Mouse (Mus musculus) midbrain, embryonic 16.5 days (tissue): ENCODE data around the gene Agpat3. TPM values are rescaled to one million over a fixed set of nuclear protein-coding genes. Genes with fewer than 3 reads are reported as not detected.

Experiments
- ATAC-seq: fragments of 200-750 bp; cut with Nextera tagmentation; 2 replicates; pipeline ENCODE4 v1.8.0; 2017; ENCODE audit warnings: moderate TSS enrichment
- H3K27ac ChIP-seq: fragments of 300-500 bp; sonication (generic); 2 replicates; pipeline ENCODE4 v1.5.1; 2014; ENCODE audit warnings: mild to moderate bottlenecking, low read length, mixed read lengths
- H3K27me3 ChIP-seq: fragments of 300-500 bp; sonication (generic); 2 replicates; pipeline ENCODE4 v1.6.1; 2014; ENCODE audit warnings: low read depth, low read length, mixed read lengths; ENCODE audit not compliant: control insufficient read depth, insufficient read depth
- H3K36me3 ChIP-seq: fragments of 300-500 bp; sonication (generic); 2 replicates; pipeline ENCODE4 v1.6.1; 2014; ENCODE audit warnings: mild to moderate bottlenecking, low read length, moderate library complexity, mixed read lengths; ENCODE audit not compliant: control insufficient read depth, insufficient read depth
- H3K4me1 ChIP-seq: fragments of 300-500 bp; sonication (generic); 2 replicates; pipeline ENCODE4 v1.6.1; 2014; ENCODE audit warnings: mild to moderate bottlenecking, low read length, mixed read lengths; ENCODE audit not compliant: control insufficient read depth, insufficient read depth
- H3K4me2 ChIP-seq: fragments of 300-500 bp; sonication (generic); 2 replicates; pipeline ENCODE4 v1.6.1; 2014; ENCODE audit warnings: mild to moderate bottlenecking, low read length, mixed read lengths
- H3K4me3 ChIP-seq: fragments of 300-500 bp; sonication (generic); 2 replicates; pipeline ENCODE4 v1.5.1; 2014; ENCODE audit warnings: low read depth, mild to moderate bottlenecking, low read length, moderate library complexity, mixed read lengths
- H3K9ac ChIP-seq: fragments of 300-500 bp; sonication (generic); 2 replicates; pipeline ENCODE4 v1.6.1; 2014; ENCODE audit warnings: low read depth, low read length, mixed read lengths
- H3K9me3 ChIP-seq: fragments of 300-500 bp; sonication (generic); replicated peaks from 2 replicates; pipeline ENCODE4 v1.6.1; 2014; ENCODE audit warnings: mild to moderate bottlenecking, low read length, mixed read lengths; ENCODE audit not compliant: control insufficient read depth, poor library complexity, severe bottlenecking
- WGBS: fragments of 180-500 bp; shearing (Covaris S2); extraction: QIAGEN DNeasy Blood & Tissue Kit; methylation state at CpG from one replicate; pipeline ENCODE4 v1.1.7; 2014; 5-methylcytosine and 5-hydroxymethylcytosine counted together
- polyA plus RNA-seq: library from polyadenylated mRNA; unstranded; fragments of >200 nt; fragmentation: Nextera tagmentation; extraction: Ambion mirVana; gene quantifications from 2 replicates; pipeline ENCODE4 v1.2.1, GENCODE M21; 2015

Gene Agpat3
- polyA plus RNA-seq, 1 experiment from 2014 or later: 66.3 TPM

GRCm38 (mm10) chr10:78276242-78276641 is 76.0 kb downstream of the Agpat3 start:
- Histone ChIP-seq H3K27me3 (no peaks in the 10 kb centered on the region), H3K9ac (no peak overlapping the region), H3K36me3 (peaks cover 21% of the 10 kb centered on the region), H3K9me3 (no peaks in the 10 kb centered on the region), H3K27ac (no peak overlapping the region), H3K4me2 (no peak overlapping the region), H3K4me3 (no peak overlapping the region), H3K4me1 (no peaks in the 10 kb centered on the region)
- no peak for ATAC-seq
- 91% methylated on average over 4 of the region's 4 CpGs for WGBS

- ATAC-seq: no peak
- Histone ChIP-seq H3K27ac (no peak overlapping the region), H3K4me2 (no peak overlapping the region), H3K36me3 (peaks cover 20% of the 10 kb centered on the region), H3K4me3 (no peak overlapping the region), H3K27me3 (no peaks in the 10 kb centered on the region), H3K4me1 (no peaks in the 10 kb centered on the region), H3K9ac (no peak overlapping the region), H3K9me3 (no peaks in the 10 kb centered on the region)
- WGBS: 43% methylated on average over 7 of the region's 9 CpGs
These were observed 79.4 kb downstream of the Agpat3 start for GRCm38 (mm10) chr10:78272932-78273331.

GRCm38 (mm10) chr10:78265881-78266280 is 86.4 kb downstream of the Agpat3 start:
- Histone ChIP-seq H3K27me3 (no peaks in the 10 kb centered on the region), H3K4me2 (no peak overlapping the region), H3K27ac (no peak overlapping the region), H3K36me3 (no peaks in the 10 kb centered on the region), H3K9ac (no peak overlapping the region), H3K9me3 (no peaks in the 10 kb centered on the region), H3K4me3 (no peak overlapping the region), H3K4me1 (no peaks in the 10 kb centered on the region)
- 74% methylated on average over 3 of the region's 3 CpGs for WGBS
- no peak for ATAC-seq

- Histone ChIP-seq H3K4me1 (no peaks in the 10 kb centered on the region), H3K4me3 (no peak overlapping the region), H3K27me3 (no peaks in the 10 kb centered on the region), H3K27ac (no peak overlapping the region), H3K9me3 (no peaks in the 10 kb centered on the region), H3K4me2 (no peak overlapping the region), H3K36me3 (no peaks in the 10 kb centered on the region), H3K9ac (no peak overlapping the region)
- 87% methylated on average over 3 of the region's 3 CpGs for WGBS
- no peak for ATAC-seq
These were observed 87.6 kb downstream of the Agpat3 start for GRCm38 (mm10) chr10:78264735-78265134.

DNA sequence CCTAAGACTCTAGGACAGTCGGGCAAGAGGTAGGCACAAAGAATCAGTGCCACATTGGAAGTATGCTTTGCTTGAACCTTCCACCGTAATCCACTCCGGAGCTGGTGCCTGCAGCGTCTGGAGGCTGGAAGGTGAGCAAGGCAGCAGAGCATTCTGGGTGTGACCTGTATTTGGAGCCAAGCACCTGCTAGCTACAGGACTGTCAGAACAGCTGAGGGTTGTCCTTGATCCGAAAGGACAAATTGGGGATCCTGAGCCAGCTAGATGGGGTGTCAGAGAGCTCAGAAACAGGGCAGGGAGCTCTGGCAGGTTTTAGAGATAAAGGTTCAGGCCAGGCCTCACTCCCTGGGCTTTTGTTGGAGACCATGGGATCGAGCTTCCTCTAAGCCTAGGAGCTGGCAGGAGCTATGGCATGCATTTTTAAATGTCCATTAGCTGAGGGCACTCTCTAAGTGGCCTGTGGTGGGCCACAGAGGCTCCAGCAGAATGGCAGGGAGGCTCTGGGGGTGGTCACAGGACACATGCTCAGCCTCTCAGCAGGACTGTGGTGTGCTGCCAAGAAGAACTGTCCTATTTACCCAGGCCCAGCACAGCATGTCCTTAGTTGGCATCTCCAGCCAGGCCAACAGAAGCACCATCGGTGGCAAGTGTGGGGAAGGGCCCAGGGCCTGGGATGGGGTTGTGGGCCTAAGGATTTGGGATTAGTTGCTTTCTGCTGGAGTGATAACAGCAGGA is 91.2 kb downstream of the Agpat3 start:
- ATAC-seq: no peak
- H3K4me3 ChIP-seq: no peak overlapping the region
- no peak overlapping the region for H3K9ac ChIP-seq
- no peaks in the 10 kb centered on the region for H3K27me3 ChIP-seq
- H3K9me3 ChIP-seq: no peaks in the 10 kb centered on the region
- H3K36me3 ChIP-seq: no peaks in the 10 kb centered on the region
- H3K4me2 ChIP-seq: no peak overlapping the region
- no peaks in the 10 kb centered on the region for H3K4me1 ChIP-seq
- WGBS: 72% methylated on average over 7 of the region's 7 CpGs
- H3K27ac ChIP-seq: no peak overlapping the region

GRCm38 (mm10) chr10:78260322-78260721 is 92.0 kb downstream of the Agpat3 start:
- Histone ChIP-seq H3K9ac (no peak overlapping the region), H3K4me2 (no peak overlapping the region), H3K27me3 (no peaks in the 10 kb centered on the region), H3K9me3 (no peaks in the 10 kb centered on the region), H3K4me1 (no peaks in the 10 kb centered on the region), H3K36me3 (no peaks in the 10 kb centered on the region), H3K27ac (no peak overlapping the region), H3K4me3 (no peak overlapping the region)
- no peak for ATAC-seq
- WGBS: 38% methylated on average over 5 of the region's 5 CpGs

DNA sequence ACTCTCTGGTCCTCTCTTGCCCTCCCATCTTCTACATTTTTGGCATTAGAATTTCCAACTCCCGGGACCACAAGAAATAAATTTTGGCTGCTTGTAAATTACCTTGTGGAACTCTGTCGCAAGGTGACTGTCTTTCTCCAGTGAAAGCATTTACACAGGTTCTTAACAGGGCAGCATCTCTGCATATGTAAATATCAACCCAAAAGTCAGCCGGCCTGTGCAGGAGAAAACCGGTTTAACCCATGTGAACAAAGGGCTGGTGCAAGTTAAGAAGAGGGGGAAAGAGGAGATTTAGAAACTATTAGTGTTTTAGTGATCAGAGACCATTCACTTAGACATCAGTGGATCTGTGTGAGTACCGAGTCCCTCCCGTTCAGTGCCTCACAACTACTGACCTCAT is 92.6 kb downstream of the Agpat3 start:
- no peak overlapping the region for H3K4me2 ChIP-seq
- H3K27me3 ChIP-seq: no peaks in the 10 kb centered on the region
- no peak overlapping the region for H3K27ac ChIP-seq
- 55% methylated on average over 6 of the region's 6 CpGs for WGBS
- H3K9me3 ChIP-seq: no peaks in the 10 kb centered on the region
- H3K36me3 ChIP-seq: no peaks in the 10 kb centered on the region
- no peak overlapping the region for H3K9ac ChIP-seq
- H3K4me3 ChIP-seq: no peak overlapping the region
- H3K4me1 ChIP-seq: no peaks in the 10 kb centered on the region
- ATAC-seq: no peak

DNA sequence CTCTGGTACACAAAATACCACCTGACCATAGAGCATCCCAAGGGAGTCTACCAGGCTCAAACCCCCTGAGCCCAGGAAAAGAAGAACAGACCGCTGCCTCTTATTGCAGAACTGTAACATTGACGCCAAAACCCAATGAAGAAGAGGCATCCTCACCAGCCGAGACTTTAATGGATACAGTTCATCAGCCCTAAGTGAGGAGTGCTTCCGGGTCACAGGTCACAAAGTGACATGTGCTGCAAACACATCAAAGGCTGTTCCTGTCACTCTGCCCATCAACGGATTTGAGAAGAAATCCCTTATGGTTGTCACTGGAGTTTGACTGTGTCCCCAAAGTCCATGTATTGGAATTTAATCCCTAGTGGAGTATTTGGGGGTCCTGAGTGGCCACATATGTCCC is 93.1 kb downstream of the Agpat3 start:
- Histone ChIP-seq H3K36me3 (no peaks in the 10 kb centered on the region), H3K4me3 (no peak overlapping the region), H3K9me3 (no peaks in the 10 kb centered on the region), H3K4me1 (no peaks in the 10 kb centered on the region), H3K27me3 (no peaks in the 10 kb centered on the region), H3K4me2 (no peak overlapping the region), H3K27ac (no peak overlapping the region), H3K9ac (no peak overlapping the region)
- 76% methylated on average over 5 of the region's 5 CpGs for WGBS
- no peak for ATAC-seq

DNA sequence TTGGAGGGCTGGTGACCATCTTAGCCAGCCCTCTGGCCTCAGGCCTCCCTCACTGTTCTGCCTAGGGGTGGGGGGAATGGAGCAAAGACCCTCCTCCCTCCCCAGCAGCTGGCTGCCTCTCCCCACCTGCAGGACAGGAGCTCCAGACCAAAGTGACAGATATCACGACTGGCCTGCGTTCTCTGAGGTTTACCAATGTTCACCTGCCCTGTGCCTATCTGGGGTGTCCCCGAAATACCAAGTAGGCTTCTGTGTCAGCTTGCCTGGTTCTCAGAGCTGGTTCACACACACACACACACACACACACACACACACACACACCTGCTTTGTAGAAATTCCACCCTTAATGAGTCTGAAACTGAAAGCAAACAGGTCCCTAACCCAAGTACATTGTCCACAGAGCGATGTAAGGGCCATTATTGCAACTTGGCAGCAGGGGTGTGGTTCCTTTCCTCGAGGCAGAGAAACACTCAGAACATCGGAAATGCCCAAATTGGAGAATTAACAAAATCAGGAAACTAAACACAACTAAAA is 94.1 kb downstream of the Agpat3 start:
- Histone ChIP-seq H3K9ac (no peak overlapping the region), H3K4me1 (no peaks in the 10 kb centered on the region), H3K27me3 (no peaks in the 10 kb centered on the region), H3K9me3 (no peaks in the 10 kb centered on the region), H3K4me2 (no peak overlapping the region), H3K36me3 (no peaks in the 10 kb centered on the region), H3K27ac (no peak overlapping the region), H3K4me3 (no peak overlapping the region)
- WGBS: 90% methylated on average over 6 of the region's 6 CpGs
- no peak for ATAC-seq
